Mouse (Mus musculus): ENCODE results near the gene Efna4. TPM values are rescaled to one million over a fixed set of nuclear protein-coding genes. Genes with fewer than 3 reads are reported as not detected.

The Efna4 gene
- polyA plus RNA-seq (2014; fragmentation: Illumina TruSeq; extraction: RNeasy Lipid Tissue Mini Kit (QIAGEN cat#74804); ENCODE audit: low read depth, low replicate concordance), result 3.4 TPM

GRCm38 (mm10) chr3:89337721-89338578, at the start of gene Efna4:
Efna4 (minus strand) TSS chr3:89338028.

GRCm38 (mm10) chr3:89365153-89365485, 27.3 kb upstream of the Efna4 start, which contains the start of gene Dcst1:
Dcst1 (minus strand) TSS chr3:89365253.

GRCm38 (mm10) chr3:89361675-89362074, 23.8 kb upstream of the Efna4 start, which contains the start of gene Dcst2:
Dcst2 (plus strand) TSS chr3:89361975.

GRCm38 (mm10) chr3:89349869-89350501, 12.2 kb upstream of the Efna4 start, which contains the start of gene Adam15:
Adam15 (minus strand) TSS chr3:89349996.

GRCm38 (mm10) chr3:89322514-89323165, 15.2 kb downstream of the Efna4 start, which contains the start of gene Efna3:
Efna3 (minus strand) TSS chr3:89322965.

Other genes with a start within 250 kb of the Efna4 start
- 22.7 TPM for gene Rusc1, start 244.7 kb downstream of the Efna4 start, polyA plus RNA-seq (2014; fragmentation: Illumina TruSeq; extraction: RNeasy Lipid Tissue Mini Kit (QIAGEN cat#74804); ENCODE audit: low read depth, low replicate concordance)
- gene Gm43738, start 236.9 kb downstream of the Efna4 start, polyA plus RNA-seq (2014; fragmentation: Illumina TruSeq; extraction: RNeasy Lipid Tissue Mini Kit (QIAGEN cat#74804); ENCODE audit: low read depth, low replicate concordance), result not detected
- 175 TPM for gene Fdps, start 236.1 kb downstream of the Efna4 start, polyA plus RNA-seq (2014; fragmentation: Illumina TruSeq; extraction: RNeasy Lipid Tissue Mini Kit (QIAGEN cat#74804); ENCODE audit: low read depth, low replicate concordance)
- 7.9 TPM for gene Pklr, start 201.9 kb downstream of the Efna4 start, polyA plus RNA-seq (2014; fragmentation: Illumina TruSeq; extraction: RNeasy Lipid Tissue Mini Kit (QIAGEN cat#74804); ENCODE audit: low read depth, low replicate concordance)
- gene Hcn3, start 177.8 kb downstream of the Efna4 start, polyA plus RNA-seq (2014; fragmentation: Illumina TruSeq; extraction: RNeasy Lipid Tissue Mini Kit (QIAGEN cat#74804); ENCODE audit: low read depth, low replicate concordance), result 0.24 TPM
- 51.5 TPM for gene Clk2, start 173.2 kb downstream of the Efna4 start, polyA plus RNA-seq (2014; fragmentation: Illumina TruSeq; extraction: RNeasy Lipid Tissue Mini Kit (QIAGEN cat#74804); ENCODE audit: low read depth, low replicate concordance)
- gene Scamp3, start 160.6 kb downstream of the Efna4 start, polyA plus RNA-seq (2014; fragmentation: Illumina TruSeq; extraction: RNeasy Lipid Tissue Mini Kit (QIAGEN cat#74804); ENCODE audit: low read depth, low replicate concordance), result 56.1 TPM
- gene Fam189b, start 154.9 kb downstream of the Efna4 start, polyA plus RNA-seq (2014; fragmentation: Illumina TruSeq; extraction: RNeasy Lipid Tissue Mini Kit (QIAGEN cat#74804); ENCODE audit: low read depth, low replicate concordance), result 5.8 TPM
- 67.8 TPM for gene Gba, start 135.1 kb downstream of the Efna4 start, polyA plus RNA-seq (2014; fragmentation: Illumina TruSeq; extraction: RNeasy Lipid Tissue Mini Kit (QIAGEN cat#74804); ENCODE audit: low read depth, low replicate concordance)
- gene Thbs3, start 122.8 kb downstream of the Efna4 start, polyA plus RNA-seq (2014; fragmentation: Illumina TruSeq; extraction: RNeasy Lipid Tissue Mini Kit (QIAGEN cat#74804); ENCODE audit: low read depth, low replicate concordance), result 30.3 TPM
- 92.5 TPM for gene Mtx1, start 110.9 kb downstream of the Efna4 start, polyA plus RNA-seq (2014; fragmentation: Illumina TruSeq; extraction: RNeasy Lipid Tissue Mini Kit (QIAGEN cat#74804); ENCODE audit: low read depth, low replicate concordance)
- 1.0 TPM for gene Muc1, start 109.0 kb downstream of the Efna4 start, polyA plus RNA-seq (2014; fragmentation: Illumina TruSeq; extraction: RNeasy Lipid Tissue Mini Kit (QIAGEN cat#74804); ENCODE audit: low read depth, low replicate concordance)
- gene Krtcap2, start 92.1 kb downstream of the Efna4 start, polyA plus RNA-seq (2014; fragmentation: Illumina TruSeq; extraction: RNeasy Lipid Tissue Mini Kit (QIAGEN cat#74804); ENCODE audit: low read depth, low replicate concordance), result 96.9 TPM
- 2.9 TPM for gene Trim46, start 91.7 kb downstream of the Efna4 start, polyA plus RNA-seq (2014; fragmentation: Illumina TruSeq; extraction: RNeasy Lipid Tissue Mini Kit (QIAGEN cat#74804); ENCODE audit: low read depth, low replicate concordance)
- gene Dpm3, start 78.7 kb downstream of the Efna4 start, polyA plus RNA-seq (2014; fragmentation: Illumina TruSeq; extraction: RNeasy Lipid Tissue Mini Kit (QIAGEN cat#74804); ENCODE audit: low read depth, low replicate concordance), result 152 TPM
- 135 TPM for gene Slc50a1, start 67.5 kb downstream of the Efna4 start, polyA plus RNA-seq (2014; fragmentation: Illumina TruSeq; extraction: RNeasy Lipid Tissue Mini Kit (QIAGEN cat#74804); ENCODE audit: low read depth, low replicate concordance)
- gene Efna1, start 56.9 kb downstream of the Efna4 start, polyA plus RNA-seq (2014; fragmentation: Illumina TruSeq; extraction: RNeasy Lipid Tissue Mini Kit (QIAGEN cat#74804); ENCODE audit: low read depth, low replicate concordance), result 26.1 TPM
- gene Efna3, start 15.1 kb downstream of the Efna4 start, polyA plus RNA-seq (2014; fragmentation: Illumina TruSeq; extraction: RNeasy Lipid Tissue Mini Kit (QIAGEN cat#74804); ENCODE audit: low read depth, low replicate concordance), result 1.3 TPM
- 145 TPM for gene Adam15, start 12.0 kb upstream of the Efna4 start, polyA plus RNA-seq (2014; fragmentation: Illumina TruSeq; extraction: RNeasy Lipid Tissue Mini Kit (QIAGEN cat#74804); ENCODE audit: low read depth, low replicate concordance)
- 2.8 TPM for gene Dcst2, start 23.9 kb upstream of the Efna4 start, polyA plus RNA-seq (2014; fragmentation: Illumina TruSeq; extraction: RNeasy Lipid Tissue Mini Kit (QIAGEN cat#74804); ENCODE audit: low read depth, low replicate concordance)
- gene Dcst1, start 27.2 kb upstream of the Efna4 start, polyA plus RNA-seq (2014; fragmentation: Illumina TruSeq; extraction: RNeasy Lipid Tissue Mini Kit (QIAGEN cat#74804); ENCODE audit: low read depth, low replicate concordance), result 5.4 TPM
- 52.0 TPM for gene Zbtb7b, start 56.7 kb upstream of the Efna4 start, polyA plus RNA-seq (2014; fragmentation: Illumina TruSeq; extraction: RNeasy Lipid Tissue Mini Kit (QIAGEN cat#74804); ENCODE audit: low read depth, low replicate concordance)
- gene Lenep, start 64.8 kb upstream of the Efna4 start, polyA plus RNA-seq (2014; fragmentation: Illumina TruSeq; extraction: RNeasy Lipid Tissue Mini Kit (QIAGEN cat#74804); ENCODE audit: low read depth, low replicate concordance), result 1.8 TPM
- 24.9 TPM for gene Flad1, start 73.8 kb upstream of the Efna4 start, polyA plus RNA-seq (2014; fragmentation: Illumina TruSeq; extraction: RNeasy Lipid Tissue Mini Kit (QIAGEN cat#74804); ENCODE audit: low read depth, low replicate concordance)
- 34.3 TPM for gene Cks1b, start 80.4 kb upstream of the Efna4 start, polyA plus RNA-seq (2014; fragmentation: Illumina TruSeq; extraction: RNeasy Lipid Tissue Mini Kit (QIAGEN cat#74804); ENCODE audit: low read depth, low replicate concordance)
- 76.1 TPM for gene Shc1, start 80.4 kb upstream of the Efna4 start, polyA plus RNA-seq (2014; fragmentation: Illumina TruSeq; extraction: RNeasy Lipid Tissue Mini Kit (QIAGEN cat#74804); ENCODE audit: low read depth, low replicate concordance)
- gene Pygo2, start 92.2 kb upstream of the Efna4 start, polyA plus RNA-seq (2014; fragmentation: Illumina TruSeq; extraction: RNeasy Lipid Tissue Mini Kit (QIAGEN cat#74804); ENCODE audit: low read depth, low replicate concordance), result 30.1 TPM
- gene Pbxip1, start 98.7 kb upstream of the Efna4 start, polyA plus RNA-seq (2014; fragmentation: Illumina TruSeq; extraction: RNeasy Lipid Tissue Mini Kit (QIAGEN cat#74804); ENCODE audit: low read depth, low replicate concordance), result 70.3 TPM
- 74.9 TPM for gene Pmvk, start 116.5 kb upstream of the Efna4 start, polyA plus RNA-seq (2014; fragmentation: Illumina TruSeq; extraction: RNeasy Lipid Tissue Mini Kit (QIAGEN cat#74804); ENCODE audit: low read depth, low replicate concordance)
- gene Kcnn3, start 182.1 kb upstream of the Efna4 start, polyA plus RNA-seq (2014; fragmentation: Illumina TruSeq; extraction: RNeasy Lipid Tissue Mini Kit (QIAGEN cat#74804); ENCODE audit: low read depth, low replicate concordance), result 1.4 TPM

Measured in adipose tissue, adult 10 weeks (tissue).